Mouse (Mus musculus) E14TG2a.4 (cell line): Measurements from ENCODE around the gene Kcnab1.
A peak's percentile ranks its signal among the peaks of the same experiment; 100 is the strongest.
"Not testable (repeated sequence)": the region's sequence is repeated elsewhere in the genome, so short reads cannot be mapped to it uniquely, and the experiment has no call there.

Source experiments
- H3K27me3 ChIP-seq: 2 replicates; pipeline ENCODE4 v1.6.1; 2014; ENCODE audit warnings: low read length, control low read depth; ENCODE audit not compliant: insufficient read depth
- H3K36me3 ChIP-seq: 2 replicates; pipeline ENCODE4 v1.6.1; 2014; ENCODE audit warnings: low read length, control low read depth; ENCODE audit not compliant: insufficient read depth
- H3K4me1 ChIP-seq: replicated peaks from 2 replicates; pipeline ENCODE4 v1.6.1; 2014; ENCODE audit warnings: low read depth, low read length, control low read depth
- H3K4me3 ChIP-seq: replicated peaks from 2 replicates; pipeline ENCODE4 v1.5.1; 2014; ENCODE audit warnings: mild to moderate bottlenecking, low read length
- H3K9me3 ChIP-seq: 2 replicates; pipeline ENCODE4 v1.6.1; 2014; ENCODE audit warnings: low read length, control low read depth
- CTCF ChIP-seq: conservative IDR thresholded peaks from 2 replicates; pipeline ENCODE4 v1.5.1; 2014; ENCODE audit warnings: low read length
- NANOG ChIP-seq: IDR thresholded peaks from 2 replicates; pipeline ENCODE4 v1.6.1; 2014; ENCODE audit warnings: borderline replicate concordance, low read length, mixed read lengths
- POU5F1 ChIP-seq: IDR thresholded peaks from 2 replicates; pipeline ENCODE4 v1.6.1; 2014; ENCODE audit warnings: low read length, borderline replicate concordance

Gene Kcnab1

GRCm38 (mm10) chr3:65392421-65392817, 283.2 kb downstream of the Kcnab1 start, which contains the start of gene Ssr3:
Ssr3 (minus strand) TSS chr3:65392623.
- Histone ChIP-seq H3K36me3 (peaks cover 37% of the 10 kb centered on the region), H3K4me3 (peak within 1 kb of the TSS; percentile 94), H3K27me3 (no peaks in the 10 kb centered on the region), H3K9me3 (no peaks in the 10 kb centered on the region), H3K4me1 (peaks cover 41% of the 10 kb centered on the region)
- no peak for TF ChIP-seq POU5F1
- no peak for TF ChIP-seq CTCF
- TF ChIP-seq NANOG = no peak

- H3K4me1 ChIP-seq = peaks cover 37% of the 10 kb centered on the region
- not testable (repeated sequence) for H3K27me3 ChIP-seq, H3K4me3 ChIP-seq, H3K36me3 ChIP-seq, H3K9me3 ChIP-seq
Observed at GRCm38 (mm10) chr3:65395111-65395510, 285.9 kb downstream of the Kcnab1 start.

GRCm38 (mm10) chr3:65396835-65397504, 287.8 kb downstream of the Kcnab1 start:
- Histone ChIP-seq H3K9me3 (no peaks in the 10 kb centered on the region), H3K4me3 (no peak overlapping the region), H3K4me1 (peaks cover 26% of the 10 kb centered on the region), H3K36me3 (no peaks in the 10 kb centered on the region), H3K27me3 (no peaks in the 10 kb centered on the region)
- TF ChIP-seq CTCF = no peak
- TF ChIP-seq NANOG = no peak
- TF ChIP-seq POU5F1 = no peak

DNA sequence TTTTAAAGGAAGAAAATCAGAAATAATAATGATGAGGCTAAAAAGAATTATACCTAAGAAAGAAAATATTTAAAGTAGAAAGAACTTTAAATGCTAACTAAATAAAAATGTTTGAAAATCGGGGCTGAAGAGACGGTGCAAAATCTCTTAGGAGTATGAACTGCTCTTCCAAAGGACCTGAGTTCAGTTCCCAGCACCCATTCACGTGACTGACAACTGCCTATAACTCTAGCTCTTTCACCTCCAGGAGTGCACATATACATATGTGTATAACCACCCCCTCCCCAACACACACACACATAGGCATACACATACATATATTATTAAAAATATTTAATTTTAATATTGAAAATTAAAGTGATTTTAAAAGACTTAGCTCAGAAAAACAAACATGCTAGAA, 288.4 kb downstream of the Kcnab1 start:
- Histone ChIP-seq H3K9me3 (no peaks in the 10 kb centered on the region), H3K4me3 (no peak overlapping the region), H3K4me1 (peaks cover 26% of the 10 kb centered on the region), H3K36me3 (no peaks in the 10 kb centered on the region), H3K27me3 (no peaks in the 10 kb centered on the region)
- TF ChIP-seq CTCF (no peak), NANOG (no peak), POU5F1 (no peak)

GRCm38 (mm10) chr3:65405781-65406180, 296.6 kb downstream of the Kcnab1 start:
- no peaks in the 10 kb centered on the region for H3K36me3 ChIP-seq
- H3K9me3 ChIP-seq = 0 out of 2 replicates have a peak, but pooled peaks cover 5% of the 10 kb centered on the region
- TF ChIP-seq POU5F1 (no peak), NANOG (no peak), CTCF (no peak)
- 0 out of 2 replicates have a peak, but pooled peaks cover 3% of the 10 kb centered on the region for H3K4me1 ChIP-seq
- H3K27me3 ChIP-seq = 0 out of 2 replicates have a peak, but pooled peaks cover 3% of the 10 kb centered on the region
- no peak overlapping the region for H3K4me3 ChIP-seq

GRCm38 (mm10) chr3:65407891-65408290, 298.7 kb downstream of the Kcnab1 start:
- TF ChIP-seq CTCF = no peak
- TF ChIP-seq POU5F1 = no peak
- no peak for TF ChIP-seq NANOG
- H3K36me3 ChIP-seq = no peaks in the 10 kb centered on the region
- H3K4me1 ChIP-seq = peaks cover 15% of the 10 kb centered on the region

DNA sequence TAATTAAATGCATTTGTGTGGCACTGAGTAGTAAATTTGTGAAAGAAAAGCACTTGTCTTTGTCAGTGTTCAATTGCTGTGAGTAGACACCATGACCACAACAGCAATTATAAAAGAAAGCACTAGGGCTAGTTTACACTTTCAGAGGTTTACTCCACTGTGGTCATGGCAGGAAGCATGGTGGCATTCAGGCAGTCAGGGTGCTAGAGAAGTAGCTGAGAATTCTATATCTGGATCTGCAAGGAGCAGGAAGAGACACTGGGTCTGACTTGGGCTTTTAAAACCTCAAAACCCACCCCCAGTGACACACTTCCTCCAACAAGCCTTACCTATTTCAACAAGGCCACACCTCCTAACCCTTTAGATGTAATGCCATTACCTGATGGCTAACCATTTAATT, 307.4 kb downstream of the Kcnab1 start:
- Histone ChIP-seq H3K36me3 (no peaks in the 10 kb centered on the region), H3K4me3 (no peak overlapping the region), H3K27me3 (no peaks in the 10 kb centered on the region), H3K4me1 (peaks cover 21% of the 10 kb centered on the region), H3K9me3 (peaks cover 4% of the 10 kb centered on the region; the same call in 1 of the 2 replicates)
- TF ChIP-seq NANOG (no peak), POU5F1 (no peak), CTCF (no peak)

More at GRCm38 (mm10) chr3:65407891-65408290, 298.7 kb downstream of the Kcnab1 start:
- Histone ChIP-seq H3K9me3 (peaks cover 8% of the 10 kb centered on the region; the same call in 1 of the 2 replicates), H3K27me3 (0 out of 2 replicates have a peak, but pooled peaks cover 3% of the 10 kb centered on the region), H3K4me3 (no peak overlapping the region)

- Histone ChIP-seq H3K4me1 (peaks cover 10% of the 10 kb centered on the region), H3K36me3 (no peaks in the 10 kb centered on the region), H3K27me3 (no peaks in the 10 kb centered on the region), H3K4me3 (no peak overlapping the region), H3K9me3 (no peaks in the 10 kb centered on the region)
- no peak for TF ChIP-seq POU5F1
- TF ChIP-seq NANOG = no peak
- TF ChIP-seq CTCF = no peak
Observed at GRCm38 (mm10) chr3:65417913-65418594, 308.9 kb downstream of the Kcnab1 start.
